Mouse (Mus musculus) layer of hippocampus, adult 11-12 months (tissue): ENCODE data around the gene Cars2.
"Not testable (repeated sequence)": the region's sequence is repeated elsewhere in the genome, so short reads cannot be mapped to it uniquely, and the experiment has no call there.

Experiments
- DNase-seq: peaks from one replicate; pipeline ENCODE4 v3.0.0; 2022; ENCODE audit warnings: low spot score

Cars2 gene

DNA sequence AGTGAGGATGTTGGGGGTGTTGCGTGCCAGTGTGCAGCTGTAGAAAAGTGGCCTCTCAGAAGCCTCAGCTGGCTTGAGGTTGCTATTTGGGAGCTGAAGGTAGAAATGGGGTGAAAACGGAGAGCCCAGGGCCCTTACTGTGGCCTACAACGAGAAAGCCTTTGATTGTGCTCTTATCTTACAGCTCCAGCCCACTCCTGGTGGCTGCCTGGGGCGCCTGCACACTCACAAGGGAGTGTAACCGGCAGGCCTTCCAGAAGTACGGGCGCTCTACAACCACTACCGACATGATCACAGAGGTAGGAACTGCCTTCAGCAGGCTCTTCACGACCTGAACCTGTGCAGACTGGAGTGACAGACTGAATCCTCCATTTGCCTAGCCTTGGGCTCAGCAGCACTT lies 37.9 kb downstream of the Cars2 start:
- no peak for DNase-seq

GRCm38 (mm10) chr8:11510971-11511370 lies 39.6 kb downstream of the Cars2 start:
- no peak for DNase-seq

- no peak for DNase-seq
These were observed 41.7 kb downstream of the Cars2 start for GRCm38 (mm10) chr8:11508880-11509279.

- peak; percentile 63 for DNase-seq
These were observed 43.8 kb downstream of the Cars2 start for GRCm38 (mm10) chr8:11506802-11507201.

- DNase-seq: no peak
These were observed 44.5 kb downstream of the Cars2 start for GRCm38 (mm10) chr8:11506074-11506473.

GRCm38 (mm10) chr8:11503476-11504232 lies 46.9 kb downstream of the Cars2 start:
- DNase-seq: no peak

- no peak for DNase-seq
These were observed 51.6 kb downstream of the Cars2 start for GRCm38 (mm10) chr8:11498786-11499485.

GRCm38 (mm10) chr8:11498281-11498680 lies 52.3 kb downstream of the Cars2 start:
- DNase-seq: no peak

GRCm38 (mm10) chr8:11497017-11497990 lies 53.3 kb downstream of the Cars2 start, which contains the start of gene Naxd:
Gene Naxd, plus strand, starts transcription at chr8:11497506.
- peak; percentile 91 for DNase-seq

GRCm38 (mm10) chr8:11492340-11492739 lies 58.2 kb downstream of the Cars2 start:
- DNase-seq: not testable (repeated sequence)

DNA sequence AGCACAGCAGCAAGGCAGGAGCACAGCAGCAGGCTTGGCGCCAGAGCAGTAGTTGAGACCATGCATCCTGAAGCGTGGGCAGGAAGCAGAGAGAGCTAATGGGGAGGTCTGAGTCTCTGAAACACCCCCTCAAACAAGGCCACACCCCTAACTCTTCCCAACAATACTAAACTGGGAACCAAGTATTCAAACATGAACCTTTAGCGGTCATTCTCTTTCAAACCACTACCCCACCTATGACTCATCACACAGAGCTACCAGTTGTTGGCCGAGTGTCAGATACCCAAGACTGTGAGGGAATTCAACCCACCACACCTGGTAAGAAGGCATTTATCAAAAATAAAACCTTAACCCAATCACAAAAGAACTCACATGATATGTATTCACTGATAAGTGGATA lies 63.4 kb downstream of the Cars2 start:
- DNase-seq: no peak

GRCm38 (mm10) chr8:11486142-11486541 lies 64.4 kb downstream of the Cars2 start:
- DNase-seq: peak; percentile 78

GRCm38 (mm10) chr8:11482537-11482936 lies 68.0 kb downstream of the Cars2 start:
- no peak for DNase-seq

- no peak for DNase-seq
These were observed 68.7 kb downstream of the Cars2 start for GRCm38 (mm10) chr8:11481876-11482275.

- no peak for DNase-seq
These were observed 71.0 kb downstream of the Cars2 start for GRCm38 (mm10) chr8:11479591-11479990.

DNA sequence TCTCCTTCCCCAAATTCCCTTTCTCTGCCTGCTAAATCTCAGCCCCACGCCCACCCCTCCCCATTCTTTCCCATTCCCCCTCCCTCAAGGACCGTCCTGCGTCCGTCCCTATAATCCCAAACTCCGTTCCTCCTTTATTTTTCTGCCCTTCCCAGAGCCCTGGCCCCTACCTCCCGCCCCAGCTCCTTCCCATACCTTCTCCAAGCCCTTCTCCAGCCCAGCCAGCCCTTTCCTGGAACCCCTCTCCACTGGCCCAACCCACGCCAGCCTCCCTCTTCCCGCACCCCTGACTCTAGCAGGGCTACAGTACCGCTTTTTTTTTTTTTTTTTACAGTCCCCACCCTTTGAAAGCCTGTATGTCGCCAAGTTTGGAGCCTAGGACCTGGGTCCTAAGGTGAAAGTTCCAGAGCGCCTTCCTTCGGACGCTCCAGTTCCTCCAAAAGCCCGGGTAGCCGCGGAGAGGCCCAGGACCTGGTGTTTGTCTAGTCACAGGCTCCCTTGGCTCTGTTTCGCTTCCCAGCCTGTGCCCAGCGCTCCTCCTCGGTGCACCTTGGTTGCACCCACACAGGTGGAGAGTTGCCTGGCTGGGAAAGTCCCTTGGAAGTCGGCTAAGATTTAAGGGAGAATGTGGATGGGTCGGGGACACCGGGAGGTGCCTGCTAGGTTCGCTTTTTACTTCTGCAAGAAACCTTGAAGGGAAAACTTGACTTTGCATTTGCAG lies 71.6 kb downstream of the Cars2 start:
- no peak for DNase-seq

- peak; percentile 34 for DNase-seq
These were observed 72.5 kb downstream of the Cars2 start, which contains the start of gene Rab20 for GRCm38 (mm10) chr8:11477811-11478761. Gene Rab20, minus strand, starts transcription at chr8:11478710.

DNA sequence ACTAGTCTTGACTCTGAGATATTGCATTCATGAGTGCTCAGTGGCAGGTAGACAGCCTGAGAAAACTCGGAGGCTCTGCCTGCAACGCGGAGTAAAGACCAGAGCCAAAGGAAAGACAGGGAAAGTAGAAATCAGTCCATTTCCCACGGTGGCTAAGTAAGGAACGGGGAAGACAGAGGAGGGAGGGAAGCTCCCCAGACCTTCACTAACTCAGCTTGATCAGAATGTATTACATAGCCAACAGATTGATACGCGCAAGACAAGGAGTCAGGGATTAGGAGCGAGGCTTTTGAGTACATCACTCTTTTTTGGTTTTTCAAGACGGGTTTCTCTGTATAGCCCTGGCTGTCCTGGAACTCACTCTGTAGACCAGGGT lies 73.4 kb downstream of the Cars2 start:
- no peak for DNase-seq

DNA sequence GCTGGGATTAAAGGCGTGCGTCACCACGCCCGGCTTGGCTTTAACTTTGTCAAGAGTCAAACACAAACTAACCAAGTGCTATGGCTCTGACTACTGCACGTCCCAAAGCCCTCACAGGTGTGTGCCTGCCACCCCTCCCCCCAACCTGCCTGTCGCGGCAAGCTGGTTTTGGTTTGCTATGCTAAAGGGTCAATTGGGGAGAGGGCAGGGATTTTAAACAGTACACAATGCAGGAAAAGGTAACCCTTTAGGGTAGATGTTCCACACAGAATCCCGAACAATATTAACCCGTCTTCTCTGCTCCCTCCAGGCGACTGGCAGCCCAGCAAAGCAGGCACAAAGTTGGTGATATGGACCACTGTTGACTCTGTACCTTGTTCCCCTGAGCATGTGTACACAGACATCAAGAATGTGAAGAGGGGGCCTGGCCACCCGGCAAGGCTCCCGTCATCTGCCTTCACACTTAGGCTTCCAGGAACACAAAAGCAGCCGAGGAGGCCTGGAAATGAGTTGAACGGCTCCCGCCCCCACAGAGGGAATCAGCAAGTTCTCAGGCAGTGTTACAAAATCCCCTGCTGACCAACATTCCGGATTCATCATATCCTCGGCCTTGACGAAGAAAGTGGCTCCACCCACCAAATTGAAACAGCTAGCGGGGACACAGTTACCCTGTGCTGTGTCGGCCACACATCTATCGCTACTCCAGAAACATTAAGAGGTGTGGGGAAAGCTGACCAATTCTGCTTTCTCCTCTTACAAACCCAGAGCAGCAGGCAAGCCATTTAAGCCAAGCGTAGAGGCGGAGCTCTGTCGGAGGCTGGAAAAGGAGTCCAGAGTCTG lies 74.0 kb downstream of the Cars2 start:
- DNase-seq: no peak
